Mouse (Mus musculus) midbrain, embryonic 14.5 days (tissue): Measurements from ENCODE around the gene Adamts14. TPM values are rescaled to one million over a fixed set of nuclear protein-coding genes. Genes with fewer than 3 reads are reported as not detected.

Experiments used
- ATAC-seq: fragments of 200-750 bp; cut with Nextera tagmentation; 2 replicates; pipeline ENCODE4 v1.8.0; 2017; ENCODE audit warnings: moderate number of reproducible peaks, moderate library complexity; ENCODE audit not compliant: low FRiP score, low TSS enrichment
- DNase-seq: peaks from one replicate; pipeline ENCODE4 v3.0.0-alpha.2; 2015
- H3K27ac ChIP-seq: fragments of 300-500 bp; sonication (generic); replicated peaks from 2 replicates; pipeline ENCODE4 v1.5.1; 2014; ENCODE audit warnings: mild to moderate bottlenecking, low read depth, low read length, moderate library complexity
- H3K27me3 ChIP-seq: fragments of 300-500 bp; sonication (generic); 2 replicates; pipeline ENCODE4 v1.6.1; 2014; ENCODE audit warnings: low read length, control low read depth, mixed read lengths; ENCODE audit not compliant: control insufficient read depth, insufficient read depth
- H3K36me3 ChIP-seq: fragments of 300-500 bp; sonication (generic); 2 replicates; pipeline ENCODE4 v1.6.1; 2014; ENCODE audit warnings: low read length, control low read depth; ENCODE audit not compliant: control insufficient read depth, insufficient read depth
- H3K4me1 ChIP-seq: fragments of 300-500 bp; sonication (generic); 2 replicates; pipeline ENCODE4 v1.6.1; 2014; ENCODE audit warnings: mild to moderate bottlenecking, antibody characterized with exemption, low read length, control low read depth; ENCODE audit not compliant: control insufficient read depth, insufficient read depth
- H3K4me2 ChIP-seq: fragments of 300-500 bp; sonication (generic); 2 replicates; pipeline ENCODE4 v1.6.1; 2014; ENCODE audit warnings: mild to moderate bottlenecking, low read length, moderate library complexity
- H3K4me3 ChIP-seq: fragments of 300-500 bp; sonication (generic); replicated peaks from 2 replicates; pipeline ENCODE4 v1.5.1; 2014; ENCODE audit warnings: low read depth, low read length
- H3K9ac ChIP-seq: fragments of 300-500 bp; sonication (generic); replicated peaks from 2 replicates; pipeline ENCODE4 v1.6.1; 2014; ENCODE audit warnings: mild to moderate bottlenecking, low read length, moderate library complexity
- H3K9me3 ChIP-seq: fragments of 300-500 bp; sonication (generic); 2 replicates; pipeline ENCODE4 v1.6.1; 2016; ENCODE audit warnings: low read length, control low read depth, mixed read lengths; ENCODE audit not compliant: control insufficient read depth
- WGBS: fragments of 180-500 bp; shearing (Covaris S2); extraction: QIAGEN DNeasy Blood & Tissue Kit; methylation state at CpG from one replicate; pipeline ENCODE4 v1.1.7; 2014; 5-methylcytosine and 5-hydroxymethylcytosine counted together
- polyA plus RNA-seq: library from polyadenylated mRNA; unstranded; fragments of >200 nt; fragmentation: Nextera tagmentation; extraction: Ambion mirVana; gene quantifications from 2 replicates; pipeline ENCODE4 v1.2.1, GENCODE M21; 2014

Adamts14 gene
- polyA plus RNA-seq, 1 experiment from 2014 or later: 0.22 TPM

DNA sequence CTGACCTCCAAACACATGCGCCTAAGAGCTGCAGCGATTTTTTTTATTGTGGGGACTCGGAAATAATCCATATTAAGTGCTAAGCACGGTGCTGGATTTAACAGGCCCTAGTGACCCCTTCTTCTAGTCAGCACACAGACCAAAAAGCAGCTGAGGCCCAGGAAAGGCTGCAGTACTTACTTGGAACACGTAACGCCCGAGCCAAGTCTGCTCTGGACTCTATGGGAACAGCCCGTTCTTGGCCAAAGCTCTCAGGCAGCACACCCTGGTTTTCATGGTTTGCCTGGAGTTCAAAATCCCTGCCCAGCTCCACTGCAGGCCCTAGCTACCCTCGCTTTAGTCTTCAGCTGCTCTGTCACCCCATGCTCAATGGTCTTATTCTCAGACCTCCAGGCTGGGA is 78.6 kb downstream of the Adamts14 start:
- H3K27ac ChIP-seq: no peak overlapping the region
- no peaks in the 10 kb centered on the region for H3K27me3 ChIP-seq
- no peaks in the 10 kb centered on the region for H3K36me3 ChIP-seq
- no peak overlapping the region for H3K4me2 ChIP-seq
- H3K4me1 ChIP-seq: no peaks in the 10 kb centered on the region
- no peak overlapping the region for H3K4me3 ChIP-seq
- no peak for DNase-seq
- 79% methylated on average over 9 of the region's 9 CpGs for WGBS
- ATAC-seq: no peak
- no peak overlapping the region for H3K9ac ChIP-seq
- H3K9me3 ChIP-seq: no peaks in the 10 kb centered on the region

DNA sequence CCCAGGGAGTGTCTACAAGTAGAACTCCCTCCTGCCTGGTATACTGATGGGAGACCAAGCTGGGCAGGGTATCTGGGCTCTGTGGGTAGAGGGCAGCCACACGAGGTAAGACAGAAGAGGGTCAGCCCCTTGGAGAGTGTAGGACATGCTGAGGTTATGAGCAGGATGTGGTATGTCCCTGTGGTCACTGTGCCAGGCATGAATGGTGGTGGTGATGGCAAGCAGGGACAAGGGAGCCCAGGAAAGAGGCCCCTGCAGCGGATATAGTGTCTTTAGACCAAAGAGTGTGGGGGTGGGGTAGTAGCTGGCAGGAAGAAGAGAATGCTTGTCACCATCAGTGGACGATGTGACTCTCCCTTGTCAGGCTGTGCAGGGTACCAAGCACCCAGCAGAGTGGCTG is 85.2 kb downstream of the Adamts14 start:
- H3K4me3 ChIP-seq: no peak overlapping the region
- H3K27me3 ChIP-seq: no peaks in the 10 kb centered on the region
- no peak overlapping the region for H3K27ac ChIP-seq
- H3K36me3 ChIP-seq: no peaks in the 10 kb centered on the region
- no peak for ATAC-seq
- no peak for DNase-seq
- WGBS: 78% methylated on average over 3 of the region's 3 CpGs
- H3K9ac ChIP-seq: no peak overlapping the region
- H3K9me3 ChIP-seq: no peaks in the 10 kb centered on the region
- H3K4me2 ChIP-seq: no peak overlapping the region
- no peaks in the 10 kb centered on the region for H3K4me1 ChIP-seq

DNA sequence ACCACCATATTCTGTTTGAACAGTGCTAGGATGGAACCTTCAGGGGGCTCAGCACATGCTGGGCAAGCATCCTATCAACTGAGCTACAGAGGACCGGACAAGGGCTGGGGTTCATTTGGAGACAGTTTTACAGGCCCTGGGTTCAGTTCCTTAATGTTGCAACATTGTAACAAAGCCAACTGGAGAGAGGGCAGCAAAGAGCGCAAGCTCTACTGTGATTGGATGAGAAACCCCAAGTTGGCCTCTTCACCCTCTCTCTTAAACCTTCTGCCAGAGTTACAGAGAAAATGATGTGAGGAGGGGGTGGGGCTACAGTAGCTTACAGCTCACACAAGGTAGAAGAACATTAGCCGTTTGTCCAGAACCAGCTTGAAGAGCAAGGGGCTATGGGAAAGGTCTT is 86.2 kb downstream of the Adamts14 start:
- no peaks in the 10 kb centered on the region for H3K36me3 ChIP-seq
- H3K4me1 ChIP-seq: no peaks in the 10 kb centered on the region
- no peaks in the 10 kb centered on the region for H3K9me3 ChIP-seq
- no peak overlapping the region for H3K27ac ChIP-seq
- H3K27me3 ChIP-seq: no peaks in the 10 kb centered on the region
- H3K4me2 ChIP-seq: no peak overlapping the region
- DNase-seq (no peak), ATAC-seq (no peak)
- H3K9ac ChIP-seq: no peak overlapping the region
- 90% methylated on average over 3 of the region's 3 CpGs for WGBS
- H3K4me3 ChIP-seq: no peak overlapping the region

DNA sequence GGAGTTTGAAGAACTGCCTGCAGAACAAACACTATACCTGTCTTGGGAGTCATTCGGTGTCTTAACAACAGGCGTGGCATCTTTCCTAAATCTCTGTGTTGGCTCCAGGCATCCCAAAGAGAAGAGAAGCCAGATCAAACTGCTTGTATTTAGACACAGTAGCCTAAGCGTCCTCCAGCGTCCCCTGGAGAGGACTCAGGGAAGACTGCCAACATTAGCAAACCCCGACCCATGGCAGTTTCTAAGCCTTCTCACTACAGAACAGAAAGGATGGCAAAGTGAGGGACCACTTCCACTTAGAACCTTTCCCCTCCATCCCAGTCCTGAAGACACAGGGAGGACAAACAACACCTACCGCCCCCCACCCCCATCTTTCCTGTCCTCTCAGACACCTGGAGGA is 93.3 kb downstream of the Adamts14 start:
- Histone ChIP-seq H3K4me3 (no peak overlapping the region), H3K27ac (no peak overlapping the region), H3K4me1 (no peaks in the 10 kb centered on the region), H3K9me3 (no peaks in the 10 kb centered on the region), H3K27me3 (no peaks in the 10 kb centered on the region), H3K9ac (no peak overlapping the region), H3K36me3 (no peaks in the 10 kb centered on the region), H3K4me2 (no peak overlapping the region)
- WGBS: 74% methylated on average over 6 of the region's 6 CpGs
- DNase-seq: no peak
- no peak for ATAC-seq

DNA sequence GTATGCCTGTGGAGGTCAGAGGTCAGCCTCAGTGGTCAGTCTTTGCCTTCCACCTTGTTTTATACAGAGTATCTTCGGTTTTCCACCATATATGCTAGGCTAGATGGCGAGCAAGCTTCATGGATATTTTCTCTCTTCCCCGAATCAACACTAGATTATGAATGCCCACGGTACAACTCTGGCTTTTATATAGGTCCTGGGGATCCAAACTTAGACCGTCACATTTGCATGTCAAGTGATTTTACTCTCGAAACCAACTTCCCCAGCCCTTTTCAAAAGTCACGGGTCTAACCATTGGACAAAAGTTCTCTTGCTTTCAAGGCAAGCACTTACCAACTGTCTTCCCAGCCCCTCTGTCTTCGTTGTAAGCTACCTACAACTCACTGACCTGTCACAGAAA is 94.6 kb downstream of the Adamts14 start:
- ATAC-seq (no peak), DNase-seq (no peak)
- no peaks in the 10 kb centered on the region for H3K27me3 ChIP-seq
- no peak overlapping the region for H3K27ac ChIP-seq
- no peak overlapping the region for H3K4me3 ChIP-seq
- no peaks in the 10 kb centered on the region for H3K36me3 ChIP-seq
- no peaks in the 10 kb centered on the region for H3K9me3 ChIP-seq
- no peak overlapping the region for H3K9ac ChIP-seq
- no peaks in the 10 kb centered on the region for H3K4me1 ChIP-seq
- no peak overlapping the region for H3K4me2 ChIP-seq
- 88% methylated on average over 8 of the region's 8 CpGs for WGBS

DNA sequence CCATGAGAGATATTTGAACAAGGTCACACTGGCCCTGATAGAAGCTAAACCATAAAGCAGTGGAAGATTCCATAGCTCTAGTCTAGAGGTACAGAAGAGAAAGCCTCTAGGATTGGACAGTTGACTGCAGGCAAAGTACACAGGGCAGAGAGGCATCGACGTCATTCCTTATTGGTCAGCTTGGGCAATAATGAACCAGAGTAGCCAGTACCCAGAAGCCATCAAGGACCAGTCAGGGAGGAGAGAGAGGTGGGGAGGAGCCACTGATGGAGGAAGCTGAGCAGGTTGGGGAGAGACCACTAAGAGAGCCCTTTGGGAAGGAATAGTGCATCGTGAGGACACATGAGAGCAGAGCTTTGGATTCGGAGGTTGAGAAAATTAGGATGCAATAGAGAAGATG is 95.5 kb downstream of the Adamts14 start:
- Histone ChIP-seq H3K9ac (no peak overlapping the region), H3K4me2 (no peak overlapping the region), H3K27ac (no peak overlapping the region), H3K9me3 (no peaks in the 10 kb centered on the region), H3K4me3 (no peak overlapping the region), H3K36me3 (no peaks in the 10 kb centered on the region), H3K4me1 (no peaks in the 10 kb centered on the region), H3K27me3 (no peaks in the 10 kb centered on the region)
- DNase-seq (no peak), ATAC-seq (no peak)
- WGBS: 89% methylated on average over 4 of the region's 4 CpGs

DNA sequence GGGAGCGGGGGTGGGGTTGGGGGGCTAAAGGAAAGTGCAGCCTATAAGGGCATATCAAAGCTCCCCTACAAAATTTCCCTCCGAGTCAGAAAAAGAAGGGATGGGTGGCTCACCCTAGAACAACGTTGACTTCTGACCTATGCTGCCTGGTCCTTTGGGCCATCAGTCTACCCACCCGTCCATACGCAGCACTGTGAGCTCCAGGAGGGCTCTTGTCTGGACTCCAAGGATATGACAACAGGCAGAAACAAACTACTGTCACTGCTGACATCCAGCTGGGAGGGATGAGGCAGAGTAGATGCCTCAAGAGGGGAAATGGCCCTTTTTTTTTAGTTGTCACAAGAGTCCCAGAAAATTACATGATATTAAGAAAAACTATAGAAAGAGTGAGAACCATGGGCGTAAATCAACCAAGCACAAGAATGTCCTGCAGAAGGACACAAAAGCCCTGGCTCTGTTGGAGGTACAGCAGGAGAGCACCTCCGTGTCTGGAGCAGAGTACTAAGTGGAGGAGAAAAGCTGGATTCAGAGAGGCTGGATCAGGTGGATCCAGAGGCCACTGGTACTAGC is 96.9 kb downstream of the Adamts14 start:
- 44% methylated on average over 7 of the region's 7 CpGs for WGBS
- no peak overlapping the region for H3K27ac ChIP-seq
- H3K36me3 ChIP-seq: no peaks in the 10 kb centered on the region
- H3K9me3 ChIP-seq: no peaks in the 10 kb centered on the region
- no peak overlapping the region for H3K4me2 ChIP-seq
- ATAC-seq (no peak), DNase-seq (no peak)
- no peaks in the 10 kb centered on the region for H3K4me1 ChIP-seq
- no peaks in the 10 kb centered on the region for H3K27me3 ChIP-seq
- no peak overlapping the region for H3K9ac ChIP-seq
- H3K4me3 ChIP-seq: no peak overlapping the region

DNA sequence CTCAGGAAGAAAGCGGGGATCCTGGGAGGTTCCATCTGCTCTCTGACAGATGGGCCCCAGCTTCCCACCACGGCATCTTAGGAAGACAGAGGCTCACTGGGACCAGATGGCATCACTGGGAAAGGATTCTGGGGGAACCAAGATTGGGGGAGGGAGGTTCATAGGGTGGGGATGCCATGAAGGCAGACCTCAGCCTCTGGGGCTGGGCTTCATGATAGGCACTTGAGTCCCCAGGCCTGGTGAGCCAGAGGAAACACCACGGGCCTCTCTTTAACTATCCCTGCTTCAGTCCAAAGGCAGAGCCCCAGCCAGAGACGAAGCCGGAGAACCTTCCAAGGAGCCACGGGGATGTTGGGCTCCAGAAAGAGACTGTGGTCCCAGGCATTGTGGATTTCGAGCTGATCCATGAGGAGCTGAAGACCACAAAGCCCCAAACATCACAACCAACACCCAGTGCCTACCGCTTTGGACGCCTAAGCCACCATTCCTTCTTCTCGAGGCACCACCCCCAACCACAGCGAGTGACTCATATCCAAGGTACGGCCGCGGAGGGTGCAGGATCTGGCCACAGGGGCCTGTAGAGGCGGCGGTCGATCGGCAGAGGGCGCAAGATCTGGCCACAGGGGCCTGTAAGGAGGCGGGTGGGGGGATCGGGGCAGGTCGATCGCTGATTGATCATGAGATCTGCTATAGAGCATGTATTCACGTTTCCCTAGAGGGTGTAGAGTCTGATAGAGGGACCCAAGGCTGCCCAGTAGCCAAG is 97.6 kb downstream of the Adamts14 start:
- Histone ChIP-seq H3K36me3 (no peaks in the 10 kb centered on the region), H3K9ac (no peak overlapping the region), H3K4me3 (no peak overlapping the region), H3K27me3 (no peaks in the 10 kb centered on the region), H3K4me2 (no peak overlapping the region), H3K27ac (no peak overlapping the region), H3K4me1 (no peaks in the 10 kb centered on the region), H3K9me3 (no peaks in the 10 kb centered on the region)
- DNase-seq (peak; percentile 34), ATAC-seq (no peak)
- WGBS: 15% methylated on average over 24 of the region's 24 CpGs

DNA sequence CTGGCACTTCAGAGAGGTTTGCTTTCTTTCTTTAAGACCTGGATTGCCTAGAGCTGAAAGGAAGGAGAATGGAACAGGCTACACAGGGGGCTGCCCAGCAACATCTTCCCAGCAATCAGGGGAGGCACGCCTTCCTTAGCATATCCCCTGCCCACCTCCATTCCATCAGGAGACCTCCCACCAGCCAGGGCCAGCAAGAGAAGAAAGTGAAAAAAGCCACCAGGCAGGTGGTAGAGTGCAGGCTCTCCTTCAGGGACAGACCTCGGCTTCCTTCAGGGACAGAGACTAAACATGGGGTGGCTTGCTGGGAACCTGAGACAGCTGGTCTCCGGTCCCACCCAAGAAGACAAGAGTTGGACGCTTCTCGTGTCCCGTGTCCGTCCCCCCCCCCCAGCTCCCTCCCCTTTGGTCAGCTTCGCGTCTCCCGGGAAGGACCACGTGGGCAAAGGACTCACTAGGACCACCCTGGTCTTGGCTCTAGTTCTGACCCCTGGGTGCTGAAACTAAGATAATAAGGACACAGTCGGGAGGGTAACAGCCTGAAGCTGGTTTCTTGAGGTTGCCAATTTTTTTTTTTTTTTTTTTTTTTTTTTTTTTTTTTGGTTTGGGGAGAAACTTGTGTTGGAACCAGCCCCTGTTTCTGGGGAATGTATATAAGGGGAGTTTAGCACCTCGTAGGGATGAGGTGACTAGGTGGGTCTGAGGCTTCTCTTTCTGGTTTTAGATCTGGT is 98.4 kb downstream of the Adamts14 start:
- H3K36me3 ChIP-seq: no peaks in the 10 kb centered on the region
- DNase-seq: no peak
- H3K9ac ChIP-seq: no peak overlapping the region
- H3K4me3 ChIP-seq: no peak overlapping the region
- H3K9me3 ChIP-seq: no peaks in the 10 kb centered on the region
- no peak overlapping the region for H3K4me2 ChIP-seq
- 47% methylated on average over 13 of the region's 13 CpGs for WGBS
- H3K27me3 ChIP-seq: no peaks in the 10 kb centered on the region
- no peak overlapping the region for H3K27ac ChIP-seq
- no peaks in the 10 kb centered on the region for H3K4me1 ChIP-seq
- no peak for ATAC-seq
